Mouse (Mus musculus) kidney, adult 10 weeks (tissue): ENCODE results near the gene Rtkn2. TPM values are rescaled to one million over a fixed set of nuclear protein-coding genes. Genes with fewer than 3 reads are reported as not detected.

ENCODE experiments used
- polyA plus RNA-seq: library from polyadenylated mRNA; stranded (reverse); fragments of 350-450 nt; fragmentation: Illumina TruSeq; extraction: RNeasy Lipid Tissue Mini Kit (QIAGEN cat#74804); gene quantifications from one replicate; pipeline ENCODE4 v1.2.3, GENCODE M21; 2014; ENCODE audit warnings: low read depth, low replicate concordance

Gene Rtkn2
- not detected for polyA plus RNA-seq

GRCm38 (mm10) chr10:67979401-67980157 lies at the start of gene Rtkn2:
TSS of gene Rtkn2 (plus strand) at chr10:67979570.

Other genes with a start within 250 kb of the Rtkn2 start
- 0.32 TPM for gene Zfp365, start 66.9 kb upstream of the Rtkn2 start, polyA plus RNA-seq